Mouse (Mus musculus): Measurements from ENCODE around the gene Vmn1r33. TPM values are rescaled to one million over a fixed set of nuclear protein-coding genes. Genes with fewer than 3 reads are reported as not detected.
"Not testable (repeated sequence)": the region's sequence is repeated elsewhere in the genome, so short reads cannot be mapped to it uniquely, and the experiment has no call there.

The Vmn1r33 gene
- not detected in 2 replicates for total RNA-seq (2014; rRNA removed)
- polyA plus RNA-seq (2015; fragmentation: Nextera tagmentation; extraction: Ambion mirVana): not detected in 2 replicates

- H3K27ac ChIP-seq (ENCODE audit: low read depth, low read length); H3K9ac ChIP-seq; H3K36me3 ChIP-seq (ENCODE audit: insufficient read depth); H3K4me3 ChIP-seq (ENCODE audit: low read depth, low read length); H3K9me3 ChIP-seq (ENCODE audit: low read length); H3K27me3 ChIP-seq (ENCODE audit: insufficient read depth, low read length); H3K4me1 ChIP-seq (ENCODE audit: insufficient read depth); DNase-seq; ATAC-seq; H3K4me2 ChIP-seq (ENCODE audit: low read depth): not testable (repeated sequence)
Observed at GRCm38 (mm10) chr6:66618182-66618581, at the start of gene Vmn1r33. Vmn1r33 (minus strand) TSS chr6:66618282.

GRCm38 (mm10) chr6:66643779-66644178 is 25.7 kb upstream of the Vmn1r33 start, which contains the start of gene Vmn1r34:
Vmn1r34 (minus strand) TSS chr6:66643879.
- WGBS: 92% methylated on average over 1 of the region's 1 CpGs
- Histone ChIP-seq H3K4me3 (ENCODE audit: low read depth, low read length) (no peak within 1 kb of the TSS), H3K4me1 (ENCODE audit: insufficient read depth) (no peaks in the 10 kb centered on the region), H3K9ac (no peak within 1 kb of the TSS), H3K9me3 (ENCODE audit: low read length) (no peaks in the 10 kb centered on the region), H3K4me2 (ENCODE audit: low read depth) (no peak within 1 kb of the TSS), H3K27ac (ENCODE audit: low read depth, low read length) (no peak within 1 kb of the TSS), H3K27me3 (ENCODE audit: insufficient read depth, low read length) (no peaks in the 10 kb centered on the region), H3K36me3 (ENCODE audit: insufficient read depth) (no peaks in the 10 kb centered on the region)
- no peak for TF ChIP-seq CTCF (IDR thresholded peaks at IDR 0.05; ENCODE audit: low read depth)
- DNase-seq: no peak
- ATAC-seq: no peak

DNA sequence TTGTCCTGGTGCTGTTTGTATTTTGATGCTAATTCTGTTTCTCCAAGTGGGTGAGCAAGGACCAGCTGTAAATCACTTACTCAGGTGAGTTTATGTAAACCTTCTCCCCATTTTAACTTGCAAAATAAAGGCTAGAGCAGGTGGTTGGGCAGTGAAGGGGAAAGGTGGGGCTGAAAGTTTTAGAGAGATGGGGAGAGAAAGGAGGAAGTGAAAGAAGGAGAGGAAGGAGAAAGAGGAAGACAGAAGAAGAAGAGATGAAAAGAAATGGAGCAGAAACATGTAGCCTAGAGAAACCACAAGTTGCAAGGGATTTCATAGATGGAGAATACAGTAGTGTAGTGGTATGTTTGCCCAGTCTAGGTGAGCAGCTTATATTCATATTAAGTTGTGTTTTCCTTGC is 22.3 kb downstream of the Vmn1r33 start:
- Histone ChIP-seq H3K9ac (no peak overlapping the region), H3K4me3 (ENCODE audit: low read depth, low read length) (no peak overlapping the region), H3K27ac (ENCODE audit: low read depth, low read length) (no peak overlapping the region), H3K4me2 (ENCODE audit: low read depth) (no peak overlapping the region), H3K9me3 (ENCODE audit: low read length) (no peaks in the 10 kb centered on the region), H3K4me1 (ENCODE audit: insufficient read depth) (no peaks in the 10 kb centered on the region), H3K36me3 (ENCODE audit: insufficient read depth) (no peaks in the 10 kb centered on the region), H3K27me3 (ENCODE audit: insufficient read depth, low read length) (no peaks in the 10 kb centered on the region)
- DNase-seq (no peak), ATAC-seq (no peak)
- TF ChIP-seq CTCF (IDR thresholded peaks at IDR 0.05; ENCODE audit: low read depth): no peak

Other genes with a start within 250 kb of the Vmn1r33 start
- 6.2 and 8.2 TPM in 2 replicates for gene Mad2l1, start 82.9 kb downstream of the Vmn1r33 start, total RNA-seq (2014; rRNA removed)
- 18.3 and 23.0 TPM in 2 replicates for gene Mad2l1, start 82.9 kb downstream of the Vmn1r33 start, polyA plus RNA-seq (2015; fragmentation: Nextera tagmentation; extraction: Ambion mirVana)
- gene Vmn1r32, start 58.2 kb downstream of the Vmn1r33 start, total RNA-seq (2014; rRNA removed): not detected in 2 replicates
- not detected in 2 replicates for gene Vmn1r32, start 58.2 kb downstream of the Vmn1r33 start, polyA plus RNA-seq (2015; fragmentation: Nextera tagmentation; extraction: Ambion mirVana)
- gene Vmn1r34, start 25.6 kb upstream of the Vmn1r33 start, total RNA-seq (2014; rRNA removed): not detected in 2 replicates
- gene Vmn1r34, start 25.6 kb upstream of the Vmn1r33 start, polyA plus RNA-seq (2015; fragmentation: Nextera tagmentation; extraction: Ambion mirVana): not detected in 2 replicates
- gene Vmn1r35, start 67.6 kb upstream of the Vmn1r33 start, total RNA-seq (2014; rRNA removed): not detected in 2 replicates
- gene Vmn1r35, start 67.6 kb upstream of the Vmn1r33 start, polyA plus RNA-seq (2015; fragmentation: Nextera tagmentation; extraction: Ambion mirVana): not detected in 2 replicates
- not detected in 2 replicates for gene Vmn1r36, start 100.9 kb upstream of the Vmn1r33 start, total RNA-seq (2014; rRNA removed)
- not detected in 2 replicates for gene Vmn1r36, start 100.9 kb upstream of the Vmn1r33 start, polyA plus RNA-seq (2015; fragmentation: Nextera tagmentation; extraction: Ambion mirVana)
- gene Vmn1r37, start 111.1 kb upstream of the Vmn1r33 start, total RNA-seq (2014; rRNA removed): not detected in 2 replicates
- gene Vmn1r37, start 111.1 kb upstream of the Vmn1r33 start, polyA plus RNA-seq (2015; fragmentation: Nextera tagmentation; extraction: Ambion mirVana): not detected in 2 replicates
- gene Vmn1r38, start 164.3 kb upstream of the Vmn1r33 start, total RNA-seq (2014; rRNA removed): not detected in 2 replicates
- gene Vmn1r38, start 164.3 kb upstream of the Vmn1r33 start, polyA plus RNA-seq (2015; fragmentation: Nextera tagmentation; extraction: Ambion mirVana): not detected in 2 replicates
- gene Vmn1r39, start 192.3 kb upstream of the Vmn1r33 start, total RNA-seq (2014; rRNA removed): not detected in 2 replicates
- not detected in 2 replicates for gene Vmn1r39, start 192.3 kb upstream of the Vmn1r33 start, polyA plus RNA-seq (2015; fragmentation: Nextera tagmentation; extraction: Ambion mirVana)

Data from forebrain, postnatal 0 days (tissue).